Mouse (Mus musculus) cerebellum, adult 2 months (tissue): ENCODE results near the gene Hoxa3.

Experiments used
- CTCF ChIP-seq: fragments of 200-500 bp; IDR thresholded peaks from 2 replicates; pipeline ENCODE4 v1.5.1; 2011; ENCODE audit warnings: low read depth, mild to moderate bottlenecking, control low read depth, low read length, moderate library complexity, borderline replicate concordance; ENCODE audit not compliant: insufficient read depth
- POLR2A ChIP-seq: fragments of 200-500 bp; IDR thresholded peaks from 2 replicates; pipeline ENCODE4 v1.6.1; 2011; ENCODE audit warnings: low read length, control low read depth, borderline replicate concordance; ENCODE audit not compliant: insufficient read depth

GRCm38 (mm10) chr6:52171331-52171730 is 41.8 kb downstream of the Hoxa3 start:
- TF ChIP-seq CTCF (no peak), POLR2A (no peak)
